Mouse (Mus musculus) adrenal gland, adult 10 weeks (tissue): ENCODE results near the gene Gm3033. TPM values are rescaled to one million over a fixed set of nuclear protein-coding genes. Genes with fewer than 3 reads are reported as not detected.

ENCODE experiments used
- polyA plus RNA-seq: library from polyadenylated mRNA; stranded (reverse); fragments of 350-450 nt; fragmentation: Illumina TruSeq; extraction: RNeasy Lipid Tissue Mini Kit (QIAGEN cat#74804); gene quantifications from one replicate; pipeline ENCODE4 v1.2.3, GENCODE M21; 2014; ENCODE audit warnings: low read depth, low replicate concordance

Gene Gm3033
- not detected for polyA plus RNA-seq

GRCm38 (mm10) chr14:3845945-3846344 is at the start of gene Gm3033:
Gene Gm3033, plus strand, starts transcription at chr14:3846245.

GRCm38 (mm10) chr14:3809774-3810173 is 36.3 kb upstream of the Gm3033 start, which contains the start of gene Gm3002:
Gene Gm3002, plus strand, starts transcription at chr14:3810074.

GRCm38 (mm10) chr14:3883872-3884271 is 37.8 kb downstream of the Gm3033 start, which contains the start of gene Gm2916:
Gene Gm2916, plus strand, starts transcription at chr14:3884172.

Other genes with a start within 250 kb of the Gm3033 start
- gene Gm3012, start 211.7 kb upstream of the Gm3033 start, polyA plus RNA-seq, result not detected
- not detected for gene Gm3020, start 194.2 kb upstream of the Gm3033 start, polyA plus RNA-seq
- not detected for gene Gm3043, start 157.5 kb upstream of the Gm3033 start, polyA plus RNA-seq
- gene Gm3002, start 36.2 kb upstream of the Gm3033 start, polyA plus RNA-seq, result not detected
- gene Gm2916, start 37.9 kb downstream of the Gm3033 start, polyA plus RNA-seq, result not detected
- not detected for gene Gm3029, start 85.5 kb downstream of the Gm3033 start, polyA plus RNA-seq
- gene Gm3095, start 117.3 kb downstream of the Gm3033 start, polyA plus RNA-seq, result not detected
- gene Gm3099, start 152.1 kb downstream of the Gm3033 start, polyA plus RNA-seq, result not detected
- not detected for gene Gm5796, start 177.7 kb downstream of the Gm3033 start, polyA plus RNA-seq
- gene Gm3115, start 237.9 kb downstream of the Gm3033 start, polyA plus RNA-seq, result not detected